Mouse (Mus musculus): ENCODE data around the gene Ip6k3. TPM values are rescaled to one million over a fixed set of nuclear protein-coding genes. Genes with fewer than 3 reads are reported as not detected.

The Ip6k3 gene
- polyA plus RNA-seq (2012; rRNA removed; ENCODE audit: low replicate concordance), result 0.04 and 0.05 TPM in 2 replicates

GRCm38 (mm10) chr17:27167545-27167944, at the start of gene Ip6k3:
TSS of gene Ip6k3 (minus strand) at chr17:27167795.

DNA sequence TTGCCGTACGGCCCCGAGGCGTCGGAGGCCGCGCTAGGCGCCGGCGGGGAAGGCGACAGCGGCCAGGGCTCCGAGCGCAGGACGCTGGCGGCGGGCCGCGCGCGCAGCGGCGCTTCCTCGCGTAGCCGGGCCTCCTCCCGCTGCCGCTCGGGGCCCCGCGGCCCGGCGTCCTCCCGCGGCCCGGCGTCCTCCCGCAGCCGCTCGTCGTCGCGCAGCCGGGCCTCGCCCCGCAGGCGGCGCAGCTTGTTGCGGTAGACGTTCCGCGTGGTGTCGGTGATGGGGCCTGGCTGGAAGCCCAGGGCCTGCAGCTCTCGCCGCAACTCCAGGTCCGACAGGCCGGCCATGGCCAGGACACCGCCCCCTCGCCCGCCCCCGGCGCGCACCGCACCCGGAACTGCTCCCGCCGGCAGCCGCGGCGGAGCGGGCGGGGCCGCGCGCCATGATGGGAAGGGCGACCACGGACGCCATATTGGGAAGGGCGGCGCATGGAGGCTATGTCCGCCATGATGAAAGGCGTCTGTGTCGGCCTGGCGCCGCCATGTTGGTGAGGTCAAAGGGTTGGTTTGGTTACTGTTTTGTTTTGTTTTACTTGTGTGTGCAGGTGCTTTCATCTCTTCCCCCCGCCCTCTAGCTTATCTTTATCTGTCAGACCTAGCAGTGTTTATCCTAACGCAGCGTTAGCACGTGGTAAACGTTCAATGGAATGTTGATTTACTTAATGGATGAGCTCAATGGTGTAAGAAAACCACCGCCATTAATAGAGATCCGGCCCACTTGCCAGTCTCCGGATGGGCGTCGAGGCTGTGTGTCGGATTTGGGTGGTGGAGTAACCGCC, 36.7 kb upstream of the Ip6k3 start, which contains the start of gene Lemd2:
TSS of gene Lemd2 (minus strand) at position 395 of the 835 bp plus-strand sequence.

GRCm38 (mm10) chr17:27133551-27134141, 33.9 kb downstream of the Ip6k3 start, which contains the start of gene Uqcc2:
TSS of gene Uqcc2 (minus strand) at chr17:27133916.

Other genes with a start within 250 kb of the Ip6k3 start
- 83.9 and 132 TPM in 2 replicates for gene Phf1, start 234.7 kb downstream of the Ip6k3 start, polyA plus RNA-seq (2012; rRNA removed; ENCODE audit: low replicate concordance)
- 239 and 257 TPM in 2 replicates for gene Cuta, start 228.2 kb downstream of the Ip6k3 start, polyA plus RNA-seq (2012; rRNA removed; ENCODE audit: low replicate concordance)
- 9.3 and 11.2 TPM in 2 replicates for gene Syngap1, start 226.5 kb downstream of the Ip6k3 start, polyA plus RNA-seq (2012; rRNA removed; ENCODE audit: low replicate concordance)
- 6.3 and 10.8 TPM in 2 replicates for gene Zbtb9, start 194.6 kb downstream of the Ip6k3 start, polyA plus RNA-seq (2012; rRNA removed; ENCODE audit: low replicate concordance)
- 196 and 361 TPM in 2 replicates for gene Bak1, start 138.8 kb downstream of the Ip6k3 start, polyA plus RNA-seq (2012; rRNA removed; ENCODE audit: low replicate concordance)
- gene Itpr3, start 110.5 kb downstream of the Ip6k3 start, polyA plus RNA-seq (2012; rRNA removed; ENCODE audit: low replicate concordance), result 37.1 and 51.3 TPM in 2 replicates
- gene Uqcc2, start 33.9 kb downstream of the Ip6k3 start, polyA plus RNA-seq (2012; rRNA removed; ENCODE audit: low replicate concordance), result 63.1 and 115 TPM in 2 replicates
- gene Lemd2, start 36.7 kb upstream of the Ip6k3 start, polyA plus RNA-seq (2012; rRNA removed; ENCODE audit: low replicate concordance), result 60.0 and 89.1 TPM in 2 replicates

Measured in duodenum, adult 2 months (tissue).